In genomic region chr16:72215360-72216013, GRCm38 (mm10) we compare ENCODE assay signal across 9 mouse cellular contexts.
DNase-seq lines count a peak whose midpoint lies in the region; ATAC-seq and TF ChIP-seq lines count a peak whose summit lies in the region.
"Had no signal": no experiment of that assay in that cellular context is flagged by ENCODE, and none has a peak within 500 bp of the region (broad histone marks: within the 10 kb centered on the region; RNA-seq: fewer than 3 reads in every experiment).

No protein-coding gene starts in this region.

- no peak for TF ChIP-seq POLR2A in cerebellum, adult 2 months (IDR thresholded peaks at IDR 0.05; ENCODE audit: borderline replicate concordance, insufficient read depth, low read length)

- 45% methylated on average over 15 of the region's 15 CpGs for WGBS in cerebellum, adult 2 months
- 44% methylated on average over 15 of the region's 15 CpGs for WGBS in forebrain, embryonic 16.5 days
- 43% methylated on average over 15 of the region's 15 CpGs for WGBS in intestine, embryonic 16.5 days
- 29% methylated on average over 15 of the region's 15 CpGs for WGBS in midbrain, embryonic 14.5 days

- no peaks in the 10 kb centered on the region for H3K27me3 ChIP-seq in cerebellum, adult 2 months (ENCODE audit: control insufficient read depth, insufficient read depth, low read length)
- no peaks in the 10 kb centered on the region for H3K27me3 ChIP-seq in forebrain, embryonic 16.5 days (replicated peaks; ENCODE audit: control insufficient read depth, insufficient read depth, low read length)
- H3K27me3 ChIP-seq in intestine, embryonic 16.5 days (replicated peaks; ENCODE audit: control insufficient read depth, insufficient read depth, low read length): no peaks in the 10 kb centered on the region
- H3K27me3 ChIP-seq in midbrain, embryonic 14.5 days (ENCODE audit: control insufficient read depth, insufficient read depth, low read length): no peaks in the 10 kb centered on the region
- H3K27me3 ChIP-seq: liver, embryonic 13.5 days had no signal

- H3K9me3 ChIP-seq in forebrain, embryonic 16.5 days (ENCODE audit: control insufficient read depth, low read length): no peaks in the 10 kb centered on the region
- H3K9me3 ChIP-seq in intestine, embryonic 16.5 days (ENCODE audit: control insufficient read depth, low read length): no peaks in the 10 kb centered on the region
- no peaks in the 10 kb centered on the region for H3K9me3 ChIP-seq in midbrain, embryonic 14.5 days (ENCODE audit: control insufficient read depth, low read length)
- H3K9me3 ChIP-seq: liver, embryonic 13.5 days had no signal

- no peak for TF ChIP-seq CTCF in cerebellum, adult 2 months (IDR thresholded peaks at IDR 0.05; ENCODE audit: borderline replicate concordance, insufficient read depth, low read depth, low read length)

- no peaks in the 10 kb centered on the region for H3K4me1 ChIP-seq in cerebellum, adult 2 months (ENCODE audit: control insufficient read depth, insufficient read depth, low read length)
- peaks cover 3% of the 10 kb centered on the region; the same call in 1 of the 2 replicates for H3K4me1 ChIP-seq in forebrain, embryonic 16.5 days (replicated peaks; ENCODE audit: control insufficient read depth, insufficient read depth, low read length)
- H3K4me1 ChIP-seq in intestine, embryonic 16.5 days (ENCODE audit: control insufficient read depth, insufficient read depth, low read length): no peaks in the 10 kb centered on the region
- no peaks in the 10 kb centered on the region for H3K4me1 ChIP-seq in midbrain, embryonic 14.5 days (ENCODE audit: control insufficient read depth, insufficient read depth, low read length)
- H3K4me1 ChIP-seq: liver, embryonic 13.5 days had no signal

- H3K36me3 ChIP-seq in forebrain, embryonic 16.5 days (ENCODE audit: control insufficient read depth, insufficient read depth): no peaks in the 10 kb centered on the region
- no peaks in the 10 kb centered on the region for H3K36me3 ChIP-seq in intestine, embryonic 16.5 days (ENCODE audit: control insufficient read depth, insufficient read depth, low read length)
- no peaks in the 10 kb centered on the region for H3K36me3 ChIP-seq in midbrain, embryonic 14.5 days (ENCODE audit: control insufficient read depth, insufficient read depth, low read length)
- H3K36me3 ChIP-seq: liver, embryonic 13.5 days had no signal

- peak overlapping the region; percentile 46 for H3K4me2 ChIP-seq in forebrain, embryonic 16.5 days (ENCODE audit: low read length)
- H3K4me2 ChIP-seq in intestine, embryonic 16.5 days (ENCODE audit: low read depth, low read length): 0 out of 2 replicates have a peak overlapping the region, but pooled peaks have one; percentile 17
- H3K4me2 ChIP-seq in midbrain, embryonic 14.5 days (ENCODE audit: low read length): peak overlapping the region; percentile 47
- H3K4me2 ChIP-seq: liver, embryonic 13.5 days had no signal

- DNase-seq in cerebellum, adult 2 months: peak; percentile 5 to 25
- DNase-seq in brain, embryonic 18.5 days (ENCODE audit: low read depth, low spot score): peak; percentile 59
- DNase-seq in left cerebral cortex, postnatal 14 days (ENCODE audit: low spot score in 2 of 2): peak; percentile 72 to 90
- peak; percentile 94 for DNase-seq in midbrain, embryonic 14.5 days
- peak; percentile 78 for DNase-seq in testis, postnatal 10 days (ENCODE audit: low spot score)
- DNase-seq: liver, embryonic 13.5 days had no signal

- intact Hi-C loops in left cerebral cortex, postnatal 14 days (cut with DNase I): loop anchor here (1.0 to 5.0 kb wide), 2 partner anchors 767 to 968 kb away; no protein-coding TSS in a partner anchor

- peak overlapping the region; percentile 53 for H3K9ac ChIP-seq in forebrain, embryonic 16.5 days (replicated peaks; ENCODE audit: low read depth, low read length)
- H3K9ac ChIP-seq in intestine, embryonic 16.5 days (ENCODE audit: low read depth, low read length): no peak overlapping the region
- peak overlapping the region; percentile 55 for H3K9ac ChIP-seq in midbrain, embryonic 14.5 days (replicated peaks; ENCODE audit: low read length)
- H3K9ac ChIP-seq: liver, embryonic 13.5 days had no signal

- H3K27ac ChIP-seq in cerebellum, adult 2 months (ENCODE audit: insufficient read depth, low read length): no peak overlapping the region
- peak overlapping the region; percentile 35; the same call in 1 of the 2 replicates for H3K27ac ChIP-seq in forebrain, embryonic 16.5 days (ENCODE audit: low read length)
- H3K27ac ChIP-seq in intestine, embryonic 16.5 days (ENCODE audit: low read length): no peak overlapping the region
- peak overlapping the region; percentile 83 for H3K27ac ChIP-seq in midbrain, embryonic 14.5 days (replicated peaks; ENCODE audit: low read depth, low read length)
- H3K27ac ChIP-seq: liver, embryonic 13.5 days had no signal

- no peak; the same call in 1 of the 2 replicates for ATAC-seq in cerebellum, adult (ENCODE audit: insufficient number of reproducible peaks, low FRiP score, low TSS enrichment)
- peak; percentile 61 for ATAC-seq in forebrain, embryonic 16.5 days
- ATAC-seq in intestine, embryonic 16.5 days: no peak
- ATAC-seq in midbrain, embryonic 14.5 days (ENCODE audit: low FRiP score, low TSS enrichment): peak; percentile 31; the same call in 1 of the 2 replicates

- no peak overlapping the region for H3K4me3 ChIP-seq in cerebellum, adult 2 months (replicated peaks; ENCODE audit: insufficient read depth, low read depth, low read length)
- peak overlapping the region; percentile 25; the same call in 1 of the 2 replicates for H3K4me3 ChIP-seq in forebrain, embryonic 16.5 days (replicated peaks; ENCODE audit: low read length)
- H3K4me3 ChIP-seq in intestine, embryonic 16.5 days (ENCODE audit: low read length): no peak overlapping the region
- H3K4me3 ChIP-seq in midbrain, embryonic 14.5 days (replicated peaks; ENCODE audit: low read depth, low read length): peak overlapping the region; percentile 19; the same call in 1 of the 2 replicates
- H3K4me3 ChIP-seq: liver, embryonic 13.5 days had no signal

Comparison
In these comparisons a context has a peak if more than half of its experiments do, and no peak if none do; other contexts are left out.
1. DNase-seq: peak in every context shown above with its lines; median percentile 94 in midbrain, embryonic 14.5 days; 81 in left cerebral cortex, postnatal 14 days; 78 in testis, postnatal 10 days; 59 in brain, embryonic 18.5 days; 15 in cerebellum, adult 2 months.
2. H3K27ac ChIP-seq: peak in forebrain, embryonic 16.5 days (single experiment) and midbrain, embryonic 14.5 days (single experiment); none in cerebellum, adult 2 months (single experiment) and intestine, embryonic 16.5 days (single experiment).
3. H3K4me3 ChIP-seq: peak in forebrain, embryonic 16.5 days (single experiment) and midbrain, embryonic 14.5 days (single experiment); none in cerebellum, adult 2 months (single experiment) and intestine, embryonic 16.5 days (single experiment).
4. ATAC-seq: peak in forebrain, embryonic 16.5 days (single experiment) and midbrain, embryonic 14.5 days (single experiment); none in cerebellum, adult (single experiment) and intestine, embryonic 16.5 days (single experiment).
5. Peak in every context shown above with its lines, with median percentiles within 50 percentile points of each other: H3K4me2 ChIP-seq.